Mouse (Mus musculus) natural killer cell, adult 2 months (primary cell): Measurements from ENCODE around the gene Rin3.

Experiments
- DNase-seq, 2 experiments: peaks; one replicate each; pipeline ENCODE4 v3.0.0; 2022; ENCODE audit warnings: low spot score in 2 of 2

Gene Rin3

GRCm38 (mm10) chr12:102422065-102422464 is 139.2 kb downstream of the Rin3 start:
- no peak for DNase-seq

DNA sequence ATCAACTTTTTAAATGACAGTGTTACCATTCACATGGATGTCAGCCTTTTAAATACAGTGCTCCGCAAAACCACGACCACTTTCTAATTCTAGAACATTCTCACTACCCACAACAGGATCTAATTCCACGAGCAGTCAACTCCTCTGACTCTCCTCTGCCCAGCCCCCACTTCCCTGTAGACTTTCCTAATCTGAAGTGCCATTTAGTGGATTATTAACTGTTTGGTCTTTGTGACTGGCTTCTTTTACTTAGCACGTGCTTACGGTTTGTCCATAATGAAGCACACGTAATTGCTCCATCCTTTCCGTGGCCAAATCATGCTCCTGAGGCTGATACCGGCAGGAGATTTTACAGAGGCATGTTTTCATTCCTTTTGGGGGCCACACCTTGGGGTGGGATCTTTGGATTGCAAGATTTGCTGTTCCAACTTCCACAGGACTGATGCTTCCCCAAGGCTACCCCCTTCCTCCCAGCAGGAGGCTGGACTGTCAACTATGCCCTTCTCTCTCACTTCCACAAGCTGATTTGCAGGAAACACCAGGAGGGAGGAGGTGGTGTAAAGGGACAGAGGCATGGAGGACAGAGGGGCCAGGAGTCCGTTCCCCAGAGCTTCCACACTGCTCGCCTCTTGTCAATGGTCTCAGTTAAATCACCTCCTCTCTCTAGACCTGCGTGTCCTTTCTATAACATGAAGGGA is 139.9 kb downstream of the Rin3 start:
- DNase-seq: no peak

- no peak for DNase-seq
Measured at GRCm38 (mm10) chr12:102423625-102424024, 140.8 kb downstream of the Rin3 start.

- no peak for DNase-seq
Measured at GRCm38 (mm10) chr12:102424456-102424855, 141.6 kb downstream of the Rin3 start.

DNA sequence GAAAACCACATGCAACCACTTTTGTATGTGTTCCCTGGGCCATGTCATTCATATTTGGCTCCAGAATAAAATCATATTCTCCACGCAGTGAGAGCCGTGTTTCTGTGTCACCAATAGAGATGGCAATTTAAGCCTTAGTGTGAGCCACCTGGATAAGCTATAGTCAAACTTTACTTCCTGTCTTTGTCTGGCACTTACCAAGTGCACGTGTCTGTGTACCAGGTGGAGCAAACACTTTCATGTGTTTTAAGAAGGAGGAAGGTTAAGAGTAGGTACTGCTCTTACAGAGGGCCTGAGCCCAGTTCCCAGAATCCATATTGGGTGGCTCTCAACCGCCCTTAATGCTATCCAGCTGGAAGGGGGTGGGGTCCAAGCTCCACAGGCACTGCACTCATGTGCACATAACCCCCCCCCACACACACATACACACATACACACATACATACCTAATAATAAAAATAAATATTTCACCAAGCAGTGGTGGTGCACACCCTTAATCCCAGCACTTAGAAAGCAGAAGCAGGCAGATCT is 142.3 kb downstream of the Rin3 start:
- no peak for DNase-seq

DNA sequence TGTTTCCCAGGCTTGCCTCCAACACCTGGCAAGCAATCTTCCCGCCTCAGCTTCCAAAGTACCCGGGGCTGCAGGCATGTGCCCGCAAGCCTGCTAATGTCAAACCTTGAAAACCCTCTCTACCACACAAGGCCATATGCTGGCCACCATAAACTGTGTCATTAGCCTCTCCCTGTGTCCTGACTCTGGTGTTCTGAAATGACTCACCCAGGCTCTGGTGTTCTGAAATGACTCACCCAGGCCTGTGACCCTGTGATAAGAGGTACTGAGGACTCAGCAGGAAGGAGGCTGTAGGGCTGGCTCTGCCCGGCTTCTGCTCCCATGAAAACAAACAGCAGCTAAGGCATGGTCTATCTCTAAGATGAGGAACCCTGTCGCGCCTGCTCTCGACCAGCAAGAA is 143.4 kb downstream of the Rin3 start:
- no peak for DNase-seq

DNA sequence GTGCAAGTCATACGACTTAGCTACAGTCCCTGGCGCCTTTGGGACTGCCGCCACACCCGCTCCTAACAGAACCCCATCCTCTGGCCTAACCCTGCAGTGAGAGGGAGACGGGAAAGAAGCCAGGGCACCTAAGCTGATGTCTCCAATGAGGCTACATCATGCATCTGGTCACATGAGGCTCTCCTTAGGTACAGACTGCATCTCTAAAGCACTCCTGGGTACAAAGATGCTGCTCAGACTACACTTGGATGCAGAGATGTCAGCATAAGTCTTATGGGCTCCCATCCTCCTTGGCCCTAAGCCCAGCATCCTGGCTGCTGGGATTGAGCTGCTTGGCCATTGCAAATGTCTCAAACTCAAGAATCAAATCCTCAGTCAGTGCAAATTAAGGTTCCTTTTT is 146.8 kb downstream of the Rin3 start:
- no peak for DNase-seq

DNA sequence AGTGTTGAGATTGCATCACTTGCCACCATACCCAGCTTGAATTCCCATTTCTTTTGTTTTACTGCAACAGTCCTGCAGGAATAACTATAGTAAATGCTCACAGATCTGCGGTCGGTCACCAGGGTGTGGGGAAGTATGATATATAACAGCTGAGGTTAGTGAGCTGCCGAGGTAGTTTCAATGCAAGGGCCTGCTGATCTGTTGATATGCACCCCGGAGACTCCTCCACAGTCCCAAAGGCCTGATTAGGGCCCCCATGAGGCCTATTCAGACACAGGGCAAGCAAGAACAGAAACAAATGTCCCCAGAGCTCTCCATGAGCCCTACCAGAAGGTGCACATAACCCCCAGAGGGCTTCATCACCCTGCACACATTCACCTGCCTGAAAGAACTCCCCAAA is 147.4 kb downstream of the Rin3 start:
- no peak for DNase-seq

- no peak for DNase-seq
Measured at GRCm38 (mm10) chr12:102432238-102432637, 149.4 kb downstream of the Rin3 start.

- DNase-seq: no peak
Measured at GRCm38 (mm10) chr12:102434107-102434506, 151.3 kb downstream of the Rin3 start.

- no peak for DNase-seq
Measured at GRCm38 (mm10) chr12:102436939-102437526, 154.2 kb downstream of the Rin3 start.

DNA sequence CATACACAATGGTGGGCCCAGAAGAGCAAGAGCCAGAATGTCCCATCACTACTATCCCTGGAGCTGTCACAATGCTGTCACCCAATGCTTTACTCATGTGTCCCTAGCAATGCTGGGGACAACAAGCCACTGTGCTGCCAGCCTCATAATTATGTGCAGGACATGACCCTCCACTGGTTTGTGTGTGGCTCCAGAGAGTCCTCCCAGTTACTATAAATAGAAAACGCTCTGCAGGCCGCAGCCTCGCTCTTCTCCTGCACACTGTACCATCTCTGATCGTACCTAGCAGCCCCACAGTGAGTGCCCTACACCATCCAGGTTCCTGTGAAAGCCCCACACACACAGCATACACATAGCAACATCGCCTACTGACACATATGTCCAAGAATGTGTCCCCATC is 155.1 kb downstream of the Rin3 start:
- DNase-seq: no peak

GRCm38 (mm10) chr12:102438983-102439631 is 156.3 kb downstream of the Rin3 start:
- no peak for DNase-seq

DNA sequence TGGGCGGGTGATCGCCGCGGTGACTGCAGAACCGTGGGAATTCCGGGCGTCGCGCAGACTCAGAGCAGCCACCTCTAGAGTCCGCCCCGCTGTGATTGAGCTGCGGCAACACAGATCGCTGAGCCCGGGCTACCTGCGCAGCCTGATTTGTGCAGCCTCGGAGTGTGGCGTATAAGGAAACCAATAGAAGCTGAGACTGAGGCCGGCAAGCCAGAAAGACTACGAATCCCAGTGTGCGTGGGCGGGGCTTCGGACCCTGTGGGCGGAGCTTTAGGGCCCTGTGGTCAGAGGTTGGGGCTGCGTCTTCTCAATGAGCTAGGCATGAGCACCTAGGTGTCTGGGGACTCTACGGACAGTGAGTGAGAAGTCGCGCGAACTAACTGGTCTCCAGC is 156.8 kb downstream of the Rin3 start, which contains the start of gene Lgmn:
Gene Lgmn (minus strand): TSS at position 182 of the 392 bp plus-strand sequence.
- DNase-seq: peak; percentile 98
